Mouse (Mus musculus): ENCODE results near the gene Prss16.

- TF ChIP-seq CTCF (IDR thresholded peaks at IDR 0.05; ENCODE audit: low read depth) = no peak
- no peak for TF ChIP-seq EP300 (optimal IDR thresholded peaks at IDR 0.05)
Measured at GRCm38 (mm10) chr13:22049737-22050440, 40.3 kb upstream of the Prss16 start.

Measured in stomach, postnatal 0 days (tissue).